Mouse (Mus musculus): Measurements from ENCODE around the gene Defa17. TPM values are rescaled to one million over a fixed set of nuclear protein-coding genes. Genes with fewer than 3 reads are reported as not detected.
"Not testable (repeated sequence)": the region's sequence is repeated elsewhere in the genome, so short reads cannot be mapped to it uniquely, and the experiment has no call there.

The Defa17 gene
- not detected in 2 replicates for polyA plus RNA-seq (2012; rRNA removed)

DNA sequence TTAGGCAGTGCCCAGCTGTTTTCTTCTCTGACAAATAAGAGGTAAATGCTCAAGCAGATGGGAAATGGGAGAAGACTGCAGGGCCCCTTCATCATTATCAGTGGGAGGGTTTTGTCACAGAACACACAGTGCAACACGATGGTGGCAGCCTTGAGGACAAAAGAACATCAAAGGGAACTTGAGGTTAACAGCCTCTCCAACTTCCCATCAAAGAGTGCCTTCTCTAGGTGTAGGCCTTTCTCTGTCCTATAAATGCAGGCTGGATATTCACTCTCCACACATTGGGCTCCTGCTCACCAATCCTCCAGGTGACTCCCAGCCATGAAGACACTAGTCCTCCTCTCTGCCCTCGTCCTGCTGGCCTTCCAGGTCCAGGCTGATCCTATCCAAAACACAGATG, at the start of gene Defa17:
TSS of gene Defa17 (plus strand) at position 301 of the 400 bp plus-strand sequence.
- not testable (repeated sequence) for H3K27me3 ChIP-seq (ENCODE audit: control insufficient read depth, insufficient read depth, low read length); H3K4me3 ChIP-seq (ENCODE audit: extremely low read depth, insufficient read depth, insufficient read length); H3K4me1 ChIP-seq (ENCODE audit: control insufficient read depth, insufficient read depth, insufficient read length); DNase-seq (ENCODE audit: low read depth in 1 of 2, low spot score in 2 of 2); H3K27ac ChIP-seq (ENCODE audit: insufficient read depth, low read length); H3K36me3 ChIP-seq (ENCODE audit: control insufficient read depth, insufficient read depth, low read length)
- no CpG with 5 or more reads among the region's 2 CpGs for WGBS

DNA sequence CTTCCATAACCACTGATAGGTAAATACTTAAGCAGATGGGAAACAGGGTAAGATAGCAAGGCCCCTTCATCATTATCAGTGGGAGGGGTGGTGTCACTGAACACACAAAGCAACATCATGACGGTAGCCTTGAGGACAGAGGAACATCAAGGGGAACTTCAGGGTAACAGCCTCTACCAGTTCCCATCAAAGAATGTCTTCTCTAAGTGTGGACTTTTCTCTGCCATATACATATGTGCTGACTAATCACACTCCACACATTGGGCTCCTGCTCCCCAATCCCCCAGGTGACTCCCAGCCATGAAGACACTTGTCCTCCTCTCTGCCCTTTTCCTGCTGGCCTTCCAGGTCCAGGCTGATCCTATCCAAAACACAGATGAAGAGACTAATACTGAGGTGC, 37.7 kb upstream of the Defa17 start, which contains the start of gene Defa26:
TSS of gene Defa26 (plus strand) at position 301 of the 400 bp plus-strand sequence.
- H3K27ac ChIP-seq (ENCODE audit: insufficient read depth, low read length); DNase-seq (ENCODE audit: low read depth in 1 of 2, low spot score in 2 of 2); H3K4me1 ChIP-seq (ENCODE audit: control insufficient read depth, insufficient read depth, insufficient read length); H3K4me3 ChIP-seq (ENCODE audit: extremely low read depth, insufficient read depth, insufficient read length); H3K36me3 ChIP-seq (ENCODE audit: control insufficient read depth, insufficient read depth, low read length); H3K27me3 ChIP-seq (ENCODE audit: control insufficient read depth, insufficient read depth, low read length): not testable (repeated sequence)
- 80% methylated on average over 1 of the region's 1 CpGs for WGBS

DNA sequence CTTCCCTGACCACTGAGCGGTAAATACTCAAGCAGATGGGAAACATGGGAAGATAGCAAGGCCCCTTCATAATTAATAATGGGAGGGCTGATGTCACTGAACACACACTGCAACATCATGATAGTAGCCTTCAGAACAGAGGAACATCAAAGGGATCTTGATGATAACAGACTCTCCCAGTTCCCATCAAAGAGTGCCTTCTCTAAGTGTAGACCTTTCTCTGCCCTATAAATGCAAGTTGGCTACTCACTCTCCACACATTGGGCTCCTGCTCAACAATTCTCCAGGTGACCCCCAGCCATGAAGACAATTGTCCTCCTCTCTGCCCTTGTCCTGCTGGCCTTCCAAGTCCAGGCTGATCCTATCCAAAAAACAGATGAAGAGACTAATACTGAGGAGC, 9.9 kb downstream of the Defa17 start, which contains the start of gene Defa34:
TSS of gene Defa34 (plus strand) at position 301 of the 400 bp plus-strand sequence.
- H3K36me3 ChIP-seq (ENCODE audit: control insufficient read depth, insufficient read depth, low read length); H3K27ac ChIP-seq (ENCODE audit: insufficient read depth, low read length); H3K4me1 ChIP-seq (ENCODE audit: control insufficient read depth, insufficient read depth, insufficient read length); H3K4me3 ChIP-seq (ENCODE audit: extremely low read depth, insufficient read depth, insufficient read length); DNase-seq (ENCODE audit: low read depth in 1 of 2, low spot score in 2 of 2); H3K27me3 ChIP-seq (ENCODE audit: control insufficient read depth, insufficient read depth, low read length): not testable (repeated sequence)
- WGBS = 88% methylated on average over 1 of the region's 1 CpGs

GRCm38 (mm10) chr8:21703545-21703944, 48.0 kb downstream of the Defa17 start, which contains the start of gene AY761184:
Gene AY761184 (minus strand): TSS chr8:21703645.
- WGBS = 78% methylated on average over 2 of the region's 2 CpGs
- not testable (repeated sequence) for DNase-seq (ENCODE audit: low read depth in 1 of 2, low spot score in 2 of 2); H3K27ac ChIP-seq (ENCODE audit: insufficient read depth, low read length); H3K36me3 ChIP-seq (ENCODE audit: control insufficient read depth, insufficient read depth, low read length); H3K27me3 ChIP-seq (ENCODE audit: control insufficient read depth, insufficient read depth, low read length); H3K4me1 ChIP-seq (ENCODE audit: control insufficient read depth, insufficient read depth, insufficient read length); H3K4me3 ChIP-seq (ENCODE audit: extremely low read depth, insufficient read depth, insufficient read length)

Other genes with a start within 250 kb of the Defa17 start
- not detected in 2 replicates for gene Defa36, start 228.4 kb upstream of the Defa17 start, polyA plus RNA-seq (2012; rRNA removed)
- not detected in 2 replicates for gene Gm7849, start 199.2 kb upstream of the Defa17 start, polyA plus RNA-seq (2012; rRNA removed)
- gene Defa20, start 146.5 kb upstream of the Defa17 start, polyA plus RNA-seq (2012; rRNA removed) = not detected in 2 replicates
- gene Defa32, start 126.7 kb upstream of the Defa17 start, polyA plus RNA-seq (2012; rRNA removed) = not detected in 2 replicates
- not detected in 2 replicates for gene Defa37, start 90.4 kb upstream of the Defa17 start, polyA plus RNA-seq (2012; rRNA removed)
- gene Defa28, start 72.8 kb upstream of the Defa17 start, polyA plus RNA-seq (2012; rRNA removed) = not detected in 2 replicates
- gene Gm7861, start 61.3 kb upstream of the Defa17 start, polyA plus RNA-seq (2012; rRNA removed) = not detected in 2 replicates
- not detected in 2 replicates for gene Defa26, start 37.6 kb upstream of the Defa17 start, polyA plus RNA-seq (2012; rRNA removed)
- gene Defa34, start 10.0 kb downstream of the Defa17 start, polyA plus RNA-seq (2012; rRNA removed) = not detected in 2 replicates
- gene AY761184, start 47.9 kb downstream of the Defa17 start, polyA plus RNA-seq (2012; rRNA removed) = not detected in 2 replicates
- not detected in 2 replicates for gene Defa24, start 78.7 kb downstream of the Defa17 start, polyA plus RNA-seq (2012; rRNA removed)
- not detected in 2 replicates for gene Defb50, start 167.8 kb downstream of the Defa17 start, polyA plus RNA-seq (2012; rRNA removed)
- gene Defb2, start 184.1 kb downstream of the Defa17 start, polyA plus RNA-seq (2012; rRNA removed) = not detected in 2 replicates
- not detected in 2 replicates for gene Defb10, start 203.1 kb downstream of the Defa17 start, polyA plus RNA-seq (2012; rRNA removed)
- gene Defb9, start 229.6 kb downstream of the Defa17 start, polyA plus RNA-seq (2012; rRNA removed) = not detected in 2 replicates